Mouse (Mus musculus): ENCODE results near the gene Sh3pxd2a.

The Sh3pxd2a gene

GRCm38 (mm10) chr19:47269729-47270128, 194.5 kb downstream of the Sh3pxd2a start:
- no peak for DNase-seq (ENCODE audit: low spot score)

GRCm38 (mm10) chr19:47267066-47267465, 197.1 kb downstream of the Sh3pxd2a start:
- DNase-seq (ENCODE audit: low spot score): no peak

DNA sequence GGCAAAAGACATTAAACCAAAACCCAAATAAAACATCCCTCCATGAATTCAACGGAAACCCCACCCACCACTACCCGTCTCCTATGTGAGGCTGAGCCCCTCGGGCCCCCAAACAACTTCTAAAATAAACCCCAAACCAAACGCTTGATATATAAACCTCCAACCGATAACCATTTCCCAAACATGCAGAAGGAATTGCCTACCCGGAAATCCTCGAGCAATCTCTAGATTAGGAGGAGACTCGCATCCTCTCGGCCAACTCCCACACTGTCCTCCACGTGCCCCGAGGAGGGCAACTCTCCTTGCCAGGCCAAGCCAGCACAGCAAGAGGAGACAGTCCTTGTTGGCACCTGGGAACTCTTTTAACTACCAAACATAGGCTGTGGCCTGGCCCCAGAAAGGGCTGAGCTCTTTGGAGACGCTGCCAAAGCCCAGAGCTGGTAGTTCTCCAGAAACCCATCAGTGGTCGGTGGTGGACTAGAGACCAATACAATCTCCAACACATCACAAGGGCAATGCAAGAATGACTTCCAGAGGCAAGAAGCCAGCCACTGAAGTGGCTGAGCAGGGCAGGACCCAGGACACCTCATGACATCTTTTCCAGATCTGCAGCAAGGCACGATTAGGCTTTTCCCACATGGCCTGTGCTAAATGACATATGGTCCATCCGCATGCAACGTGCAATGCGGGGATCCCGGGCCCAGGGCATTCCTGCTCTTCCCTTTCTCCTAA, 198.0 kb downstream of the Sh3pxd2a start:
- DNase-seq (ENCODE audit: low spot score): no peak

GRCm38 (mm10) chr19:47264322-47265092, 199.7 kb downstream of the Sh3pxd2a start:
- DNase-seq (ENCODE audit: low spot score): peak; percentile 67

DNA sequence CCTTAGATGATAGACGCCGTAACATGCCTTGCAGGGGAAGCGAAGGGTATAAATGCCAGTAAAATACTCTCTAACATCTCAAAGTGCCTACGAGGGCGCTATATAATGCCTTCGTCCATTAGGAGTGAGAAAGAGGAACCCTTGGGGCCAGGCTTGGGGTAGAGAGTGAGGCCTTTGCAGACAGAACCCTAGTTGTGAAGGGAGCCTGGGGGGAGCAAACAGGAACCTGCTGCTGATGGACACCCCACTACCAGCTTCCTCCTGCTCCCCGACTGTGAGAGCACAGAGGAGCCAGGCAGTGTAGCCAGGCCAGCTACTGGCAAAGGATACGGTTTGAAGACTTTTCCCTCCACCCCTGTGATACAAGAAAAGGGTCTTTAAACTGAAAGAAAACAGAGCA, 200.6 kb downstream of the Sh3pxd2a start:
- DNase-seq (ENCODE audit: low spot score): no peak

- DNase-seq (ENCODE audit: low spot score): no peak
Observed at GRCm38 (mm10) chr19:47261196-47261595, 203.0 kb downstream of the Sh3pxd2a start.

DNA sequence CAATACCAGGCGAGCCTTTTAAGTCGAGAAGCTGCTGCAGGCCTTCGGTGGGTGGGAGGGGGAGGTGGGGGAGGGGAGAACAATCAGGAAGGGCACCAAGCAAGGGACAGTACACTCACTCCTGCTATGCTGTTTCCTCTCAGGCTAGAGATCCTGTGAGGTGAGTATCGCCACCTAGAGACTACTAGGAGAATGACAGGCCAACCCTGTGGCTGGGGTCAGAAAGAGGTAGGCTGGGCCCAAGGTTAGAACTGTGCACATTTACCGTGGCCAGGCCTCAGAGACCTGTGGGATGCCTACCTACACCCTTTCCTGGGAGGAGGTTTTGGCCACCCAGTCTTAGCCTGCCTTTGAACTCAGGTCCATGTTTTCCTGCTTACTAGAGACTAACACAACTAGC, 204.6 kb downstream of the Sh3pxd2a start:
- no peak for DNase-seq (ENCODE audit: low spot score)

DNA sequence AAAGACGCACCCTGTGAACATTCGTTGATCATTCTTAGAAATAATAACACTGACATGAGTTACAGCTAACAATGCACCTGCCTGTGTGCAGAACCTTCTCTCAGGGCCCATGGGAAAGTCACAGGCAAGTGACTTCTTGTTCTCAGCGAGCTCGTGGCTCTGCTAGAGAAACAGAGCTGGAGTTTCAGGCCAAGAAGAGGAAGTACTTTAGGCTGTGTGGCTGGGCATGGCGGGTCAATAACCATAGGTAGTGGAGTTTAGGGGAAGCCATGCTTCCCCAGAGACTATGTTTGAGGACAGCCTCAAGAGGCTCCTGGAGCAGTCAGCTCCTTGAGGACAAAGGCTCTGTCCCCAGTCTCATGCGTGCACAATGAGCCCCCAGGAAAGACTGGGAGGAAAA, 208.3 kb downstream of the Sh3pxd2a start:
- DNase-seq (ENCODE audit: low spot score): no peak

DNA sequence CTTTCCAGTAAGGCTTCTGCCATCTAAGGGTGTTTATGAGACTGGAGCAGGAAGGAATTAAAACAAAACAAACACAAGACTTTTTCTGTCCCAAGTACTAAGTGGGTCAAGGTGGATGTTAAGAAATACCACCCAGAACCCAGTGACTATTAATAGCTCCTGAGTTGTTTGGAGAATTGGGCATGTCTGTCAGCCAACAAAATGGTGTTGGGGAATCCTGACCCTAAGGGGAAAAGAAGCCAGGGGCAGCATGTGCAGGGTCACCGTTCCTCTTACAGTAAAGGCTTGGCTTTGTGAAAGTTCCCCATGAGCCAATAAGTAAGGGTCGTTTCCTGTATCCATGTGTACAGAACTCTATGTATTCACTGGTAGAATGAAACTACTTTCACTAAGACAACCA, 209.2 kb downstream of the Sh3pxd2a start:
- no peak for DNase-seq (ENCODE audit: low spot score)

- no peak for DNase-seq (ENCODE audit: low spot score)
Observed at GRCm38 (mm10) chr19:47253053-47253628, 211.1 kb downstream of the Sh3pxd2a start.

- DNase-seq (ENCODE audit: low spot score): no peak
Observed at GRCm38 (mm10) chr19:47250931-47251330, 213.3 kb downstream of the Sh3pxd2a start.

GRCm38 (mm10) chr19:47248906-47249568, 215.2 kb downstream of the Sh3pxd2a start:
- DNase-seq (ENCODE audit: low spot score): no peak

- no peak for DNase-seq (ENCODE audit: low spot score)
Observed at GRCm38 (mm10) chr19:47248296-47248695, 215.9 kb downstream of the Sh3pxd2a start.

DNA sequence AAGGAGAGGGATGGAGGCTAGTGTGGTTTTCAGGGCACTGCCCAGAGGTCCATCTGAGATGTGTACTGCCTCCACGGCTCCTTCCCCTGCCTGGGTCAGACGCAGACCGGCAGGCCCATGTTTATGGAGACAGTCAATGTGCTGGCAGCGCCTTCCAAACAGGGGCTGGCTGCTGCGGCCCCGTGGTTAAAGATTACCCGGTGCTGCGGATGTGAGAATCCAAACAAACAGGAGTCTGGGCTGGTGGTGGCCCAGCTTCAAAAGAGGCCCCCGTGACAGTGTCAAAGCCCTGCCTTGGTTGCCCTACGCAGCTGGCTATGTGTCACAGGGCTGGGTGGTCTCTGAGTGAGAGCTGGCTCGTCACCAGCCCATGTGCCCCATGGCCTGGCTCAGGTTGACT, 216.4 kb downstream of the Sh3pxd2a start:
- no peak for DNase-seq (ENCODE audit: low spot score)

GRCm38 (mm10) chr19:47245512-47245911, 218.7 kb downstream of the Sh3pxd2a start:
- DNase-seq (ENCODE audit: low spot score): no peak

- DNase-seq (ENCODE audit: low spot score): no peak
Observed at GRCm38 (mm10) chr19:47242227-47242626, 222.0 kb downstream of the Sh3pxd2a start.

DNA sequence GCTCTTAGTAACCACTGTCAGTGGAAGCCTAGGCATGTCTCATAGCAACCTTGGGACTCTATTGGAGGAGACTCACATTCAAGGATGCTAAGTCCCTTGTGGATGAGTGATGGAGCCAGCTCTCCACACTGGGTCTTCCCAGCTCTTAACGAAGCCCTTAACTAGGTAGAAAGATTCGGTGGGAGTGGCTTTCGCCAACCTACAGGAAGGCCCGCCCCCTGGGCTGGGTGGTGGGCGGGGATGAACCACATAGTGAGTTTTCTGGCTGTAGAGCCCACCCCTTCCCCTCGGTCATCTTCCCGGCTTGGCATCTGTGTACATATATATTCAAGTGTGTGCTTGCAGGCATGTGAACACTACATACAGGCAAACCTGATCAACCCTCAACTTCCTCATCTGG, 223.2 kb downstream of the Sh3pxd2a start:
- no peak for DNase-seq (ENCODE audit: low spot score)

GRCm38 (mm10) chr19:47240076-47240475, 224.1 kb downstream of the Sh3pxd2a start:
- DNase-seq (ENCODE audit: low spot score): no peak

DNA sequence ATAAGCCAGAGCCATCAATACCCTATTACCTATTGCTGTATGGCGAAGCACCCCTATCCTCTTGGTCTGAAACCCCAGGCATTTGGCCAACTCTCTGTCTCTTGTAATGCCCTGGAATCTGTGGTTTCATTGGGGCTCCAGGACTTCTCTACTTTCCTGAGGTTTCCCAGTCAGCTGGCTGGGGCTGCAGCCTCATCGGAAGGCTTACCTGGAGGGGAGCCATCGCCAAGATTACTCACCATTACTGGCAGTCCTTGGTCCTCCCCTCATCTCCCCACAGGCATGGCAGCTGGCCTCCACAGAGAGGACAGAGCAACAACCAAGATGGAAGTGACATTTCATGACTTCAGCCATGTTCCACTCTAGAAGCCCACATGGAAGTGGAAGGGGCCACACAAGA, 231.1 kb downstream of the Sh3pxd2a start:
- DNase-seq (ENCODE audit: low spot score): no peak

GRCm38 (mm10) chr19:47232077-47232865, 231.9 kb downstream of the Sh3pxd2a start:
- DNase-seq (ENCODE audit: low spot score): no peak

GRCm38 (mm10) chr19:47231389-47231788, 232.8 kb downstream of the Sh3pxd2a start:
- no peak for DNase-seq (ENCODE audit: low spot score)

- no peak for DNase-seq (ENCODE audit: low spot score)
Observed at GRCm38 (mm10) chr19:47230682-47231081, 233.5 kb downstream of the Sh3pxd2a start.

All from urinary bladder, postnatal 25 days (tissue).